Mouse (Mus musculus) spleen, postnatal 36 days (tissue): ENCODE results near the gene Rcsd1.
A peak's percentile ranks its signal among the peaks of the same experiment; 100 is the strongest.

Experiments used
- DNase-seq, 2 experiments: peaks; one replicate each; pipeline ENCODE4 v3.0.0; 2022; ENCODE audit warnings: low spot score in 2 of 2, mixed read lengths in 1 of 2

Rcsd1 gene

DNA sequence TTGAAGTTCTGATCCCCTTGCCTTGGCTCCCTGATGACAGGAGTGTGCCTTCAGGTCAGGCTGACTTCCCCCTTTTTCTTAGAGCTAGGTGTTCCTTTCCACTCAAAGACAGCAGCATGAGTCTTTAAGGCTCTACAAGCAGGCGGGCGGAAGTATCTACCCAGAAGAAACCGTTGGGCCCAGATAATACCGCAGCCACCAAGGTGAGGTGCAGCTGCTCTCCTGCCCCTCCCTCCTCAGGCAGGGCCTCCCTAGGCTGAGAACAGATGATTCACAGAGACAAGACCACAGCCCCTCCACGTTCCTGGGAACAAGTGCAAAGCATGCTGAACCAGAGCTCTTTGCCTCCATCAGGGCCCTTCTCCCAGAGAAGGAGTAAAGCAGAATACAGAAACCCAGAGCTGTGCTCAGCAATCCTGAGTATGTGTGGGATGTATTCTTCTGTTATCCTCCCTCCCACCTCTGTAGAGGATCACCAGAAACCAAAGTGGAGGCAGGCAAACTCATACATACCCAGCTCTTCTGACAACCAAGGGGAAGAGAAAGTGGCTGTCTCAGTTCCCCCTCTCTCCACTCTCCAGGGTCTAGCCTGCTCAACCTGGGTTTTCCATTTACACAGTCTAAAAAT lies at the start of gene Rcsd1:
TSS of gene Rcsd1 (minus strand) at position 129 of the 628 bp plus-strand sequence.
- peak; percentile 77 to 83 for DNase-seq

DNA sequence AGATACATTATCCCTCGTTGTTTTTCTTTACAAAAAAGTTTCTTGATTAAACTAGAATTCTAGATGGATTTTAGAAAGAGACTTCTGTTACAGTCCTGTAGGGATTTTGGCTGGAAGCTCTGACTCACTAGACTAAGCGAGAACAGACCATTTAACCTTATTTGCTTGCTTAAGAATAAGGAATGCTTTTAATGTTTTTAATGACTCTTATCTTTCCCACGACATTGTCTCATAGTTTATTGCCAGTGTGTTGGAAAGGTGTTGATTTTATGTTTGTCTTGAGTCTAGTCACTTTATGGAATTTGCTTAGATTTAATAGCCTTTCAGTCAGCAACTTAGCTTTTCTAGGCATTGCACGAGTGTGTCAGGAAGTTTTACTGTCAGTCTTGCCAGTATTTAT lies 45.6 kb upstream of the Rcsd1 start:
- no peak for DNase-seq

DNA sequence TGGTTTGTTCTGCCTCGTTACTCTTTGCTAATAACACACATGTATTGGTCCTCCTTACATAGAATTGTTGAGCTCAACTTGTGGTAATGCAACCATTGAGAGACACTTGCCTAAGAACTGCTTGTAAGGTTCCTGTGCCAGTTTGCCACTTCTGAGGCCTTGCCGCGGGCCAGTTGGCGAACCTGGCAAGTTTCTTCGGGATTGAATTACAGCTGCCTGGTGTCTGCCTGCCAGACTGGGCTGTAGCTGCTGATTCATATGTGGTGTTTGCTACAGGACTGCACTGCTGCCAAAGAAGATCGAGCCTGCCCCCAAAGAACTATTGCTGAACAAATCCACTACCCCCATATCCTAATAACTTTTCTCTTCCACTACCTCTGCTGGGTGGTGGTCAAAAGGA lies 44.6 kb upstream of the Rcsd1 start:
- no peak for DNase-seq

DNA sequence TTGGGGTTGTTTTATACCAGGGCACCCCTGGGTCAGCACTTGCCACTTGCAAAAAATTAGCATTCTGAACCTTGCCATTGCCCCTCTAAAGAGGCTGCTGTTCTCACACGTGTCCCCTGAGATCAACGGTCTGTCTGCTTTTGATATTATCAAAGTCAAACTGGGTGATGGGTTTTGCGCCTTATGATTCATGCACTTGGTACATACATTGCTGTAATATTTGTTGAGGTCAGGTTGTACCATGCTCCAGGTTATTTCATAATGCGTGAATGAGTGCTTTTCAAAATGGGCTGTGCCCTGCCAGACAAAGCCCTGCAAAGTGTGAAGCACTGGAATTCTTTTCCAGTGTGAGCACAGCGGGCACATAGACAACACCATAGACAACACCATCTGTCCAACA lies 42.3 kb upstream of the Rcsd1 start:
- DNase-seq: no peak

DNA sequence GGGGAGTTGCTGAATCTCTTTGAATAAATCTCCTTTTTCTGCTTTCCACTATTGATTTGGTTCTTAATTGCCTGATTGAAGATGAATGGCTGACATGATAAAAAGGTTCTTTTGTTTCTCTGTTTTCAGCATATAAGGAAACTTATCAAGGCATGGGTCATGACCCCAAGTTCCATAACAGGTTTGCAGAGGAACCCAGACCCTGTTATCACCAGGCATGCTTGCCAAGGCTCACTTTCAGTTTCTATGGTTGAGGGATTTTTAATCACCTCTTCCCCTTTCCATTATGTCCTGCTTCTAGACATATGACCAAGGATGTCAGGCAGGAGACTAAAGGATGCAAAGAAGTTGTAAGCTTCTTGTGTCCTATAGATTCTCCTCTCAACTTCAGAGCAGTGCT lies 41.6 kb upstream of the Rcsd1 start:
- no peak for DNase-seq

DNA sequence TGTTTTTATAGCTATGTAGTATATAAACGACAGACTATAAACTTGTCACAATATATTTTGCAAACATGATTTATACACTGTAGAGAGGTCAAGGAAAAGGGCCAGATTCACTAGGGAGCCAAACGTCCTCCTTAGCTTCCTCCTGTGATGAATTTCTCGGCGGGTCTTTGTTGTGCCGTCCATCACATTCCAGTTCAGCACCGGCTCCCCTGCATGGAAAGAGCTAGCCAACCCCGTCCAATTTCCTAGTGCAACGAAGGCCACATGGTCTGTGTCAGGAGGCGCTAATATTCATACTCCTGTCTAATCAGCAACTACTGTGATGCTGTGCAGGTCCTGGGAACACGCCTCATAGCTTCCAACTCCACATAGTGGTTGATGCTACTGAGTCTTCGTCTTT lies 38.5 kb upstream of the Rcsd1 start:
- DNase-seq: no peak

DNA sequence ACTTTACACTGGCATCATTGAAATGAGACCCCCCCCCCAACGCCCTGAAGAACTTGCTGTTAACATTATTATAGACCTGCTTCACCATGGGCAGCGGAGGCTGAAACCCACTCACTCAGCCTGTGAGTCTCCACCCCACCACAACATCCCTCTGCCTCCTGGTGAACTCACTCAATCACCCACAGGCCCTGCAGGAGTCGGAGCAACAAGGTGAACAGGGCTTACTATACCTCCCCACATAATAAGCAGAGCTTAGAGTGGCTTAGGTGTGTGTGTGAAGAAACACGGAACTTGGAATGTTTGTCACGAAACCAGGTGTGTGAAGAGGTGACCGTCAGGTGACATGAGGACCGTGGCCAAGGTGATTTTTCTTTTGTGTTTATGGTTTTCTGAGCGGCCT lies 32.4 kb upstream of the Rcsd1 start:
- DNase-seq: no peak

DNA sequence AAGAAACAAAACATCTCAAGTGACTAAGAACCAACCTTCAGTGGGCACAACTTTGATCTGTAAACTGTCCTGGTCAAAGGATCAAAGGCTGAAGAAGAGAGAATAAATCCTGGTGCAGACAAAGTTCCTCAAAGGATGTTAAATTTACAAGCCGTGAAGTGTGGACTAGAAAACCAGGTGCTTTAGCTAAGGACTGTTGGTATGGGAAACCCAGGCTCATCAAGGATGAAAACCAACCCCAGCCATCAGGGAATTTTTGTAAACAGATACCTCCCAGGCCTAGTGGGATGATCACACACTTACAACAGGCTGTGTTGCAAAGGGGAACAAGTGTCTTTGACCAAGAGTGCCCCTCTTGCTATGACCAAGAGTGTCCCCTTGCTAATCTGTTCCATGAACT lies 29.4 kb upstream of the Rcsd1 start:
- DNase-seq: no peak

DNA sequence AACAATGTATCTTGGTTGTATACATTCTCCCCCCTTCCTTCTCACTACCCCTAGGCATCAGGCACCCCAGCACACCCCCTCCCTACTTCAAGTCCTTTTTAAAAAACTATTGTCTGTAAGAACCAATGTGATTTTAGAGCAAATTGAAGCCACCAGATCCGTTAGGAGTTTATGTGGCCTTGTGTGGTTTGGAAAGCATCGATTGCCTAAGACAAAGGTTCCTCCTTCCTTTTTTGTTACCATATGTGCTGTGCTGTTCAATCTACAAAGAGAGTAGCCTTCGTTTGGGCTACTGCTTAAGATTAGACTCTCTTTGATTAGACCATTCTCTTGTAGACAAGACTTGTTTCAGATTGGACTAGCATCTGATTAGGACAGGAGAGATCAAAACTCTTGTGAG lies 28.3 kb upstream of the Rcsd1 start:
- no peak for DNase-seq

DNA sequence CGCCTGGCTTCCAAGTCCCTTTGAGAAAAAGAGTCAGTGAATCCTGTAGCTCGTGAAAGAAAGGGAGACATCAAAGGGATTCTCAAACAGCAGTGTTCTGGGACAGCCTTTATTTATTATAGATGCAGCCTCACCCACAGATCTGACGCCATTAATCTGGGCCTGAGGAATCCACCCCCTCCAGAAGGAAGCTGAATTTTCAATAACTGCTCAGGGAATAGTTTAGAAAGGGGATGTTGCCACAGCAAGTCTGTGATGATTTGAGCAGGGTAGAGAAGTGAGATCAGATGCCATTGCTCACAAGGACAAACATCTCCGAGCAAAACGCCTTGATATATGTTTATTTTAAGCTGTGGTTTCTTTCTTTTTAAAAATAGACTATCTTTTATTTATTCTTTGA lies 27.9 kb upstream of the Rcsd1 start:
- DNase-seq: no peak

DNA sequence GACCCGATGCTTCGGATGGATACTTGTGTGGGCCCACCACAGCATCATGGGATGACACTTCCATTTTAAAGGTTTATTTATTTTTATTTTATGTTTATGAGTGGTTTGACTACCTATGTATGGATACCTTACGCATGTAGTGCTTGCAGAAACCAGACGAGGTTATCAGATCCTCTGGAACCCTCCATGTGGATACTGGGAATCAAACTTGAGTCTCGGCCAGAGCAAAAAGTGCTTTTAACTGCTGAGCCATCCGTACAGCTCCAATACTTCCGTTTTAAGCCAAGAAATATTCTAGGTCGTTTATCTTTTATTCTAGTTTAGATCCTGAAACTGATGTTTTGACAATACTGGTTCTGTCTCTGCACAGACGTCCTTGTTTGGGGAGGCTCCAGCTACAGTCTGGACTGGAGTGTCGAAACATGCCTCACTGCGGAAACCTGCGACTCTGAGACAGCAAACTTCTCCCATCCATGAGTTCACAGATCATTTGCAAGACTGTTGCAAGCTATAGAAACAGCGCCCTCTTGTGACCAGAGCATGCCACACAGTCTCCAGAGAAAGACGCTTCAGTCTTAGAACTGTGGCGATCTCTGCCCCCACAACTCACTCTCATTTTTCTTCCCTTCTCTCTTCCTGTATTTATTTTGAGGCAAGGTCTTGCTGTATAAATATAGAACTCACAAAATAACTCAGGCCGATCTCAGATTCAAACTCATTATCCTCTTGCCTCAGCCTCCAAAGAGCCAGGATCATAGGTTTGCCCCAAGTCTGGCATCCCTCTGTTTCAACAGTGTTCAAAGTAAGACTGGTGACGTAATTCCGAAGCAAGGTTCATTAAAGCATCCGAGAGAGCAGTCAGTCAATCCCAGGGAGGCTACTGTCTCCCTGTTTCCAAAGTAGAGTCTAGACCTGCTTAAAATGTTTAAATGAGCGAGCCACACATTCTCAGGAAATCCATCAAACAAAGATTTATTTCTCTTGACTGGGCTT lies 26.6 kb upstream of the Rcsd1 start:
- peak; percentile 80 to 88 for DNase-seq

DNA sequence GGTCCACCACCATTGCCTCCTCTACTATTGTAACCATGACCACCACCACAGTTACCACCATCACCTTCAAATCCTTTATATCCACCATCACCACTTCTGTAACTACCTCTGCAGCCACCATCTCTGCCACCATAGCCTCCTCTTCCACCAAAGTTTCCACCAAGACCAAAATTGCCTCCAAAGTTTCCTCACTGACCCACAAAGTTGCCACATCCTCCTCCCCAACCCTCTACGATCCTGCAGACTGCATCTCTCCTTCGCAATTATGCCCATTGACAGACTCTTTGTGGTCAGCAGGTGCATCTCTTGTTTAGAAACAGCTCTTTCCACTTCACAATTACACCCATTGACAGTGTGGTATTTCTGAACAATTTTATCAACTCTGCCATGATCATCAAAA lies 25.3 kb upstream of the Rcsd1 start:
- no peak for DNase-seq

DNA sequence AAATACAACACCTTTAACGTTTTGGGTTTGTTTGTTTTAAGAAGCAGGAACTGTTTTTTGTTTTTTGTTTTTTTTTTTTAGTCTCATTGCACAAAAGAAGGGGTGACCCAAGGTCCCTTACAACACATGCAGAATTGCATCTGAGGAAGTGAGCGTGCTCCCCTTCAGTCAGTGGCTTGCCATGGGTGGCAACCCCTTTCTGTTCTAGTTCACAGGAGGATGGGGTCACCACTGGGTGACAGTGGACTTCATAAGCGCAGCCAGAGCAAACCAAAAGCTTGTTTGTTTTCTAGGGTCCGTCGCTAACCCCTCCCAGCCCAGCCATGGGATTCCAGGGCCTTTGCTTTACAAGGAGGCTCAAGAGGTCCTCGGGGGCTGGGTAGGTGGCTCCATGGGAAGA lies 22.0 kb upstream of the Rcsd1 start:
- no peak for DNase-seq

DNA sequence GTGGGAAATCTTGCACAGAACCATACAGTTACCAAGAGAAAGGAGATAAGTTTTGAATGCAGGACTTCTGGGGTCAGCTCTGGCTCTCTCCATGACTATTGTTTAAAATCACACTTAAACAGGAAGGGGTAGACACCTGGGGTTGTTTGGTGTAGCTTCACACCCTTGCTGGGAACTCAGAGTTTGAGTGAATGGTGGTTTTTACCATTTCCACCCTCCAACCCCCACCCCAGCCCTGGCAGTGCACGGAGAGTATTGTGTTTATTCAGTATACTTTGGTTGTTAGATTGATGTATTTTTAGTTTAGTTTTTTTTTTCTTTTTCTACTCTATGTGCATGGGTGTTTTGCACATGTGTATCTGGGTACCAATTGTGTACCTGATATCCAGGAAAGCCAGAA lies 20.6 kb upstream of the Rcsd1 start:
- peak; percentile 26 to 38 for DNase-seq

DNA sequence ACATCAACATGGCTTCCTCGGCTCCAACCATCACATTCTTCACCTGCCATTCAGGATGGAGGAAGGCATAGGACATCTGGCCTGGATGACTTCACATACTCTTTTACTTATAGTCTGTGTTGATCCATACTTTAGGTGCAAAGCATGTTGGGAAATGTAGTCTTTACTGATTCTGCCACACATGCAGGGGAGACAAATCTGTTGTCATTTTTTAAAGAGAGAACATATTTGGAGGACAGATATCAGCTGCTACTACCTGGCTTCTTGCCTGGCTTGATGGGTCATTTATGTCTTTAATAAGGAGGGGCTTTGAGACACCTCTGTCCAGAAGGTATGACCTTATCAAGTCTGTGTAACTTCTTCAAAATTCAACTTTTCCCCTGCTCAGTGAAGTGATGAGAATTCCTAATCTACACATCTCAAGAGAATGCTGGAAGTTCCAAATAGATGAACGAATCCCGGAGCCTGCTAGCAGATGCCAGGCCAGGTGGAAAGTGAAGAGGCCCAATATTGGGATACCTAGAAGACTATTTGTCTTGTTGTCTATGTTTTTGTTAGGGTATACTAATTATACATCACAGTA lies 18.6 kb upstream of the Rcsd1 start:
- no peak for DNase-seq

DNA sequence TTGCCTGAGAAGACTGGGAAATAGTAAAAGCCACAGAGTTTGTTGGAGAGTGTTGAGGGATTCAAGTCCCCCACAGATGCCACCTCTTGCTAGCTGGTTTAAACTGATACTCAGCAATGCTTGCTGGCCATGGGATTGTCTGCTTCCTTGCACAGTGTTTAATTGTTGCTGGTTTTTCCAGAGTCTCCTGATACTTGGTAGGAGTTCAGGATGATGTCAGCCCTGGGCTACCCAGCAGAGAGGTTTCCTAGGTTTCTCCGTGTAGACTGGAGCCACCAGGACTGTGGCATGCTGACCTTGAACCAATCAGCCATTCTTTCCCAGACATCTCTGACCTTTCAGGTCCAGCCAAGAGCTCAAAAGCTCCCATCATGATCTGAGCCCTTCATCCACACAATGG lies 17.4 kb upstream of the Rcsd1 start:
- DNase-seq: no peak

DNA sequence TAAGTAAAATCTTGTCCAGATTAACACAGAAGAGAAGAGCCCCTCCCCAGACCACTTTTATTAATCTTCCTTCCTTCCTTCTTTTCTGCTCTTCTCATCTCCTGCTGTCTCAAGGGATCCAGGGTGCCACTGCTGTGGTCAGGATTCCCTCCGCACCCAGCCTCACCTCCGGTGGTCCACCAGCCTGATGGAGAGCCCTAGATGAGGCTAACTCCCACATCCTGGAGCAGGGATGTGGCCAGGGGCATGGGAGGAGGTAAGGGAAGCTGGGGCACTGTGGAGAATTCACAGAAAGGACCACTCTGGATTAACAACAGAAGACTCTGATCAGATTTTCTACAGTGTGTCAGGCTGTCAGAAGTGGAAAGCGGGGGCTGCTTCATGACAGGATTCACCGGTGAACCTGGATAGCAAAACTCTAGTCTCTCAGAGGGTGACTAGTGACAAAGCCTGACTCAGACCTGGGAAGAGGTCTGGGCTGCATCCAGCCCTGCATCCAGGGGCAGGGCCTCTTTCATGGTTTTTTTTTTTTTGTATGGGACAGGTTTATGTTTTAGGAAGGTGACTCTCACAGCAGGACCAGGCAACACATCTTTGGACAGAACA lies 15.6 kb upstream of the Rcsd1 start:
- DNase-seq: no peak

DNA sequence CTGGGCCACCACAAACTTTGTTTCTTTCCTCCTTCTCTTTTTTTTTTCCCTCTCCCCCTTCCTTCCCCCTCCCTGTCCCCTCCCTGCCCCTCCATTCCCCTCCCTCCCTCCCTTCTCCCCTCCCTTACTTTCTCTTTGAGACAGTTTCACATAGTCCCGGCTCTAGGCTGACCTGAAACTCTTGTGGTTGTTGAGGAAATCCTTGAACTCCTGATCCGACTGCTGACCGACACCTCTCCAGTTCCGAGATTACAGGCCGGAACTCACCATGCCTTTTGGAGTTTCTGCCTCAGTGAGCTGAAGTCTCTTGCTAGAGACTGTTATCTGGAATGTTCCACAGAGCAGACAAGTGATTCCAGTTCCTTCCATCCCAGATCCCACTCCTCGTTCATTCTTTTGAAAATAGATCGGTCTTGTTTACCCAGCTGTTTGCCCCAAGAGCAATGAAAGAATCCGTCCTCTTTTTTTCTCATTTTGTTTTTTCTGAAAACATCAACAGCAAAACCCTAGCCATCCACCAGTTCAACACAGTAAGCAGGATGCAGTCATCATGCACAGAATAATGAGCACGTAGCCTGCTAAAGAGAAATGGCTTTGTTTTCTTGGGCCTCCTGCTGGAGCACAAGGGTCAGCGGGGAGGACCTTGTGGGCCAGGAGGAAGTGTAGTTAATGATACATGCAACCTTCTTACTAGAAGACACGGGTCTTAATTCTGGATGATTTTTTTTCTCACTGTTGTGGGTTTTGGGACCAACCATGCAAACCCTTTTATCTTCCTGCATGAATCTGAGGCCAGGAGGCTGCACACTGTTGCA lies 14.9 kb upstream of the Rcsd1 start:
- DNase-seq: no peak

DNA sequence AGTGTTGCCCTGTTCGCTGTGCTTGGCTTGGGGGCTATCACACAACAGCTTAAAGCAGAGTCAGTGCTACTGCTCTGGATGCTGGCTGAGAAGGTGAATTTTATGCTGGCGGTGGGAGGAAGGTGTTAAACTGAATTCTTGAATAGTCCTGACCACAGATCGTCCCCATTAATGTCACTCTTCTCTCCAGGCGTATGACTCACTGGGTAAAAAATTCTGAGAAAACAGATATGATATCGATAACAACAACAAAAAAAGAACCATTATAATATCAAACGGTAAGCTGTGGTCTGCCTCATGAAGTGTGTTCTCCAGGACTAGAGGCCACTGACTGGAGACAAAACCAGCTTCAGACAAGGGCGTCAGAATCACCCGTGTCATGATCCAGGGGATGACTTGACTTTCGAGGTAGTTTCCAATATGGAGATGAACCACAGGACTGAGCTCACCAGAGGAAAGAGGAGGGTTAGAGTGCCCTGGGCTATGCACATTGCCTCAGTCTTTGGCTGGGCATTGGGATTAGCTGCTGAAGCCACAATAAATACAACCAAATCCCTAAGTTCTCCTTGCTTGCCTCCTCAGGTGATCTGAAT lies 13.1 kb upstream of the Rcsd1 start:
- DNase-seq: no peak

DNA sequence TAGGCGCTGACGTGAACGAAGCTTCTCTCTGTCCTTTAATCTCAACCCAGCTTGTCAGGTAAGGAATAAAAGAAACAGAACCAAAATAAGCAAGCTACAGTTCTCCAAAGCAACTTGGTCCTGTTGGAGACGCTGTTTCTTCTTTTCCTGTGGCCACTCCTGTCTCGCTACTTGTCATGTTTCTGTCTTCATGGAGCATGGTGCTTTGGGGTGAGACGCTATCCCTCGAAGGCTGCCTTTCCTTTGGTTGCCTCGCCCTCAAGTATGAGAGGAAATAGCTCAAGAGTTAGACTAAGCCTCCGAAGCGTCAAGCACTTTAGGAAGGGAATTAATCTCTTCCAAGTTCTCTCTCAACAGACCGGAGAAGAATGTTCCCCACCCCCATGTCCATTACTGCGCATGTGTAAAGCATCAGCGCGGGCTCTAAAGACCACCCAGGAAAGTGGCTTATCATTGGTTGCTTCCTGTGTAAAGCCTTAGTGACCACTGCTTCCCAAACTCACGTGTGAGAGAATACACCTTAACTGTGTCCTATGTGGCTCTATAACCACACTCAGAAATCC lies 9.1 kb upstream of the Rcsd1 start:
- DNase-seq: no peak
